Mouse (Mus musculus) myocyte (in vitro differentiated cells): ENCODE data around the gene Spag6l.

Source experiments
- POLR2A ChIP-seq: IDR thresholded peaks from one replicate; pipeline ENCODE4 v1.6.1; 2011; ENCODE audit warnings: low read depth, mild to moderate bottlenecking, control low read depth, moderate library complexity; ENCODE audit not compliant: insufficient read length
- POLR2AphosphoS2 ChIP-seq: IDR thresholded peaks from one replicate; pipeline ENCODE4 v1.6.1; 2011; ENCODE audit warnings: low read depth, control low read depth; ENCODE audit not compliant: insufficient read length
- TCF12 ChIP-seq: IDR thresholded peaks from one replicate; pipeline ENCODE4 v1.6.1; 2011; ENCODE audit warnings: mild to moderate bottlenecking, control low read depth; ENCODE audit not compliant: poor library complexity, insufficient read depth, severe bottlenecking
- TCF3 ChIP-seq: IDR thresholded peaks from one replicate; pipeline ENCODE4 v1.6.1; 2011; ENCODE audit warnings: low read depth, control low read depth; ENCODE audit not compliant: insufficient read length

- TF ChIP-seq TCF3, result no peak
- TF ChIP-seq POLR2AphosphoS2, result no peak
- no peak for TF ChIP-seq TCF12
- no peak for TF ChIP-seq POLR2A
Measured at GRCm38 (mm10) chr16:16826223-16826622, 3.0 kb downstream of the Spag6l start.
